Mouse (Mus musculus) midbrain, embryonic 11.5 days (tissue): Measurements from ENCODE around the gene Pax5. TPM values are rescaled to one million over a fixed set of nuclear protein-coding genes. Genes with fewer than 3 reads are reported as not detected.

Experiments used
- ATAC-seq: fragments of 200-750 bp; cut with Nextera tagmentation; 2 replicates; pipeline ENCODE4 v1.8.0; 2017; ENCODE audit warnings: moderate TSS enrichment, moderate library complexity; ENCODE audit not compliant: low FRiP score
- DNase-seq: peaks from one replicate; pipeline ENCODE4 v3.0.0; 2015; ENCODE audit warnings: low spot score; ENCODE audit errors: missing footprints
- H3K27ac ChIP-seq: fragments of 300-500 bp; sonication (generic); 2 replicates; pipeline ENCODE4 v1.5.1; 2014; ENCODE audit warnings: low read depth, low read length
- H3K27me3 ChIP-seq: fragments of 300-500 bp; sonication (generic); 2 replicates; pipeline ENCODE4 v1.6.1; 2014; ENCODE audit warnings: mild to moderate bottlenecking, low read length, moderate library complexity, mixed read lengths; ENCODE audit not compliant: control insufficient read depth, insufficient read depth
- H3K36me3 ChIP-seq: fragments of 300-500 bp; sonication (generic); 2 replicates; pipeline ENCODE4 v1.6.1; 2014; ENCODE audit warnings: mild to moderate bottlenecking, low read length, moderate library complexity, mixed read lengths; ENCODE audit not compliant: control insufficient read depth, insufficient read depth
- H3K4me1 ChIP-seq: fragments of 300-500 bp; sonication (generic); 2 replicates; pipeline ENCODE4 v1.6.1; 2014; ENCODE audit warnings: low read length; ENCODE audit not compliant: control insufficient read depth, insufficient read depth
- H3K4me2 ChIP-seq: fragments of 300-500 bp; sonication (generic); 2 replicates; pipeline ENCODE4 v1.6.1; 2014; ENCODE audit warnings: mild to moderate bottlenecking, moderate library complexity
- H3K4me3 ChIP-seq: fragments of 300-500 bp; sonication (generic); 2 replicates; pipeline ENCODE4 v1.5.1; 2014; ENCODE audit warnings: low read depth, low read length
- H3K9ac ChIP-seq: fragments of 300-500 bp; sonication (generic); 2 replicates; pipeline ENCODE4 v1.6.1; 2014; ENCODE audit warnings: low read length
- H3K9me3 ChIP-seq: fragments of 300-500 bp; sonication (generic); 2 replicates; pipeline ENCODE4 v1.6.1; 2016; ENCODE audit warnings: low read length; ENCODE audit not compliant: control insufficient read depth
- WGBS: fragments of 180-500 bp; shearing (Covaris S2); extraction: QIAGEN DNeasy Blood & Tissue Kit; methylation state at CpG from one replicate; pipeline ENCODE4 v1.1.7; 2014; 5-methylcytosine and 5-hydroxymethylcytosine counted together
- polyA plus RNA-seq: library from polyadenylated mRNA; unstranded; fragments of >200 nt; fragmentation: Nextera tagmentation; extraction: Ambion mirVana; gene quantifications from 2 replicates; pipeline ENCODE4 v1.2.1, GENCODE M21; 2014

The Pax5 gene
- polyA plus RNA-seq, 1 experiment from 2014 or later = 4.1 TPM

- Histone ChIP-seq H3K27me3 (peaks cover 4% of the 10 kb centered on the region; the same call in 1 of the 2 replicates), H3K27ac (no peak overlapping the region), H3K9ac (no peak overlapping the region), H3K4me2 (no peak overlapping the region), H3K4me1 (peaks cover 5% of the 10 kb centered on the region; the same call in 1 of the 2 replicates), H3K36me3 (no peaks in the 10 kb centered on the region; the same call in 1 of the 2 replicates), H3K4me3 (no peak overlapping the region), H3K9me3 (no peaks in the 10 kb centered on the region; the same call in 1 of the 2 replicates)
- DNase-seq (no peak), ATAC-seq (0 out of 2 replicates have a peak, but pooled peaks have one; percentile 22)
- 15% methylated on average over 9 of the region's 9 CpGs for WGBS
Measured at GRCm38 (mm10) chr4:44673726-44674125, 36.6 kb downstream of the Pax5 start.

DNA sequence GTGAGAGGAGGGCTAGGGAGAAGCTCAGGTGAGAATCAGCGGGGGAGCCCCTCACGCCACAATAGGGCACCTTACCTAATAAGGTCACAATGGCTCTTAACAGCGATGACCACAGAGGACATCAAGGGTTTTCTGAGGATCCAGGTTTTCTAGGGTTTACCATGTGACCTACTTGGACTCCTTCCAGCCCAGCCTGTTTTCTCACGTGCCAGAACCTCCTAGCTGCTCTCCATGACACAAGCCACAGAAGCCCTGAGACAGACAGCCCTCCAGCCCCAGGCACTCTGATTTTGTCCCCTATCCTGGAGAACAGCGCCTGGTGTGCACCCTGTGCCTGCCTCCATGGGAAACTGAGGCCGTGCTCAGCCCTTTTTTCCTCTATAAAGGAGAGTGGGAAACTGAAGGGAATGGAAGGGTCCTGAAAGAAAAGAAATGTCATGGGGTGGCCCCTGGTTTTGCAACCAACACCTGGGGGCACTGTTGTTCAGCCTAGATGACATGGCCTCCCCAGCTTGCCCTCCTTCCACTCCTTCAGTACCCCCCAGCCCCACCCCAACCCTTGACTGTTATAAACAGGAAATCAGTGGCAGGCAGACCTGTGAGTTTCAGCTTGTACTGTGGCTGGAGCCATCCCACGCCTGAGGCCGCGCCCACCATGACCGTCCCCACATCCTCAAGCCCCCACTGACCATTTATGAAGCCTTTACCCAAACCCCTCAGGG lies 37.9 kb downstream of the Pax5 start:
- Histone ChIP-seq H3K4me1 (peaks cover 5% of the 10 kb centered on the region; the same call in 1 of the 2 replicates), H3K4me2 (no peak overlapping the region), H3K36me3 (no peaks in the 10 kb centered on the region; the same call in 1 of the 2 replicates), H3K9ac (no peak overlapping the region), H3K27me3 (peaks cover 4% of the 10 kb centered on the region; the same call in 1 of the 2 replicates), H3K9me3 (no peaks in the 10 kb centered on the region; the same call in 1 of the 2 replicates), H3K4me3 (no peak overlapping the region), H3K27ac (no peak overlapping the region)
- ATAC-seq (no peak), DNase-seq (no peak)
- 68% methylated on average over 10 of the region's 10 CpGs for WGBS

GRCm38 (mm10) chr4:44671486-44671885 lies 38.8 kb downstream of the Pax5 start:
- no peak for DNase-seq
- Histone ChIP-seq H3K36me3 (no peaks in the 10 kb centered on the region; the same call in 1 of the 2 replicates), H3K27me3 (peaks cover 7% of the 10 kb centered on the region), H3K4me2 (no peak overlapping the region), H3K4me1 (peaks cover 5% of the 10 kb centered on the region; the same call in 1 of the 2 replicates), H3K9me3 (no peaks in the 10 kb centered on the region; the same call in 1 of the 2 replicates), H3K27ac (no peak overlapping the region), H3K9ac (no peak overlapping the region), H3K4me3 (no peak overlapping the region)
- no peak for ATAC-seq
- WGBS = 88% methylated on average over 3 of the region's 3 CpGs

DNA sequence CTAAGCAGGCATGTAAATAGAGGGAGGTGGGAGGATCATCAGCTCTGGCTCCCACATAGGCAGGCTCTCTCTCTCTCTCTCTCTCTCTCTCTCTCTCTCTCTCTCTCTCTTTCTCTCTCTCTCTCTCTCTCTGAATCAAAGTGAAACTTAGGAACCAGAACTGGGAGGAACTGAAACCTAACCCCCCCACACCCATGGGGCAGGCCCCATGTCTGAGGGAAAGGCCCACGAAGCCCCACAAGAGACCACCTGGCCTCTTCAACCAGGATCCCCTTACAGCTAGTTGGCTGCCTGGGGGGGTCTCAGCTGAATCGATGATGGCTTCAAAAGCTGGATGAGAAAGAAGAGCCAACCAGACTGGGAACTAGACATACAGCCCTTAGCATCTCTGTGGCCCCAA lies 39.3 kb downstream of the Pax5 start:
- DNase-seq (no peak), ATAC-seq (no peak)
- no peak overlapping the region for H3K27ac ChIP-seq
- H3K4me1 ChIP-seq = peaks cover 5% of the 10 kb centered on the region; the same call in 1 of the 2 replicates
- no peak overlapping the region for H3K9ac ChIP-seq
- H3K4me2 ChIP-seq = no peak overlapping the region
- no peaks in the 10 kb centered on the region; the same call in 1 of the 2 replicates for H3K9me3 ChIP-seq
- WGBS = 89% methylated on average over 2 of the region's 2 CpGs
- no peaks in the 10 kb centered on the region; the same call in 1 of the 2 replicates for H3K36me3 ChIP-seq
- peaks cover 10% of the 10 kb centered on the region for H3K27me3 ChIP-seq
- no peak overlapping the region for H3K4me3 ChIP-seq

DNA sequence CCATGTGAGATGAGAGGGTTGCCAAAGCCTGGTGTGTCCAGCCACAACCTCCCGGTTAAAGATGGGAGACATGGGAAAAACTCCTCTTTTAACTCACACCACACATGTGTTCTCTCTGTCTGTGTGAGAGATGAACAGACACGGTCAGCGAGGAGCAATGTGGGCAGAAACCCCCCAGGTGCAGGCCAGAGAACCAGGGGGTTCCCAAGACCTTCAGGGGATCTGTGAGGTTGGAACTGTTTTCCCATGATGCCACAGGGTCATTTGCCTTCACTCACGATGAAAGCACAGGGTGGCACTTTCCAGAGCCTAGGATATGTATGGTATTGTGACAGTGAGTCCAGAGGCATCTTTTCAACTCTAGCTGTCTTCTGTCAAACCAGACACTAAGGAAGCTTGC lies 39.9 kb downstream of the Pax5 start:
- WGBS = 89% methylated on average over 4 of the region's 4 CpGs
- no peak for ATAC-seq
- H3K27me3 ChIP-seq = peaks cover 16% of the 10 kb centered on the region

DNA sequence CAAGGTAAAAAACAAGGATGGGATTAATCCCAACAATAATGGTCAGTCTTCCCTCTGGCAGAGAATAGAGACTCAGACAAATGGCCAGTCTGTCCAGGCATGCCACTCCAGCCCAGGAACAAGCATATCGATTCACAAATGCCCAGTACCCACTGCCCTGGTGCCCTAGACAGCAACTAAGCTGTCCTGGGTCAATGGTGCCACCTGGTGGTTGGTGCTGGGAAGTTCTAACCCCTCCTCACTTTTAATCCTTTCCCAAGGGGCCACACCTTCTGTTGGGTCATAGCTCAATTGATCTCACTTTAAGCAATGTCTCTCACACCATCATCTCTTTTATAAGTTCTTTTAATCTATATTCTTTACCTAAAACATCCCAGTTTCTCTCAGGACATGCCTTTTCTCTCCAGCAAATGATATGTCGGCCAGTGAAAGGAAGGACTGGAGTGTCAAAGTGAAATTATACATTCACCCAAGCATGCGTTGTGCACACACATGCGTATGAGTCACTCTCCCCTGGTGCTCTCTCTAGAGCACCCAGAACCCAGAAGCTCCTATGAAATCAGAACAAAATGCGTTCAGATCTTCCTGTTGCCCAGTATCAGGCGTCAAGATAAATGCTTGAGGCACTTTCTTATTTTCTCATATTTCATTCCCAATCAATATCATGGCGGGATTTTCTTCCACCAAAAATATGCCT lies 40.7 kb downstream of the Pax5 start:
- Histone ChIP-seq H3K36me3 (no peaks in the 10 kb centered on the region; the same call in 1 of the 2 replicates), H3K27ac (no peak overlapping the region), H3K27me3 (peaks cover 24% of the 10 kb centered on the region), H3K9ac (no peak overlapping the region), H3K4me1 (peaks cover 5% of the 10 kb centered on the region; the same call in 1 of the 2 replicates), H3K4me3 (no peak overlapping the region), H3K4me2 (no peak overlapping the region), H3K9me3 (no peaks in the 10 kb centered on the region; the same call in 1 of the 2 replicates)
- 92% methylated on average over 7 of the region's 7 CpGs for WGBS
- no peak for ATAC-seq
- DNase-seq = peak; percentile 89

More for the DNA sequence above, 39.9 kb downstream of the Pax5 start:
- peaks cover 5% of the 10 kb centered on the region; the same call in 1 of the 2 replicates for H3K4me1 ChIP-seq
- H3K4me2 ChIP-seq = no peak overlapping the region
- no peak for DNase-seq
- no peaks in the 10 kb centered on the region; the same call in 1 of the 2 replicates for H3K9me3 ChIP-seq
- no peaks in the 10 kb centered on the region; the same call in 1 of the 2 replicates for H3K36me3 ChIP-seq
- H3K4me3 ChIP-seq = no peak overlapping the region
- no peak overlapping the region for H3K9ac ChIP-seq
- no peak overlapping the region for H3K27ac ChIP-seq

DNA sequence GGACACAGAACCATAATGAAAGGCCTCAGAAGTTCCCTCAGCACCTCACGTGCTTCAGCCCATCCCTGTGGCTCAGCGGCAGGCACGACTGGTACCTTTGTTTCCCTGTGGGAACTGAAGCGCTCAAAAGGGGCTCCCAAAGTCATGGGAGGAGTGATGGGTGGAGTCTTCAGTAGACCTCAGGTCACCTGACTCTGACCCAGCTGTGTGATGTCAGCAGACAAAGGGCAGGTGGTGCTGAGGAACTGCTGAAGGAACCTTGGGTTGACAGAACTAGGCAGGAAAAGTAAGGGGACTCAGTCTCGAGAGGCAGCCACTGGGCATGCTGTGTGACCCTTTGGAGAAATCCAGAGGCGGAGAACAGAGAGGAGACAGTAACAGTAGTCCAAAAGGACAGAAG lies 41.7 kb downstream of the Pax5 start:
- DNase-seq = no peak
- Histone ChIP-seq H3K27me3 (peaks cover 26% of the 10 kb centered on the region), H3K9me3 (no peaks in the 10 kb centered on the region; the same call in 1 of the 2 replicates), H3K9ac (no peak overlapping the region), H3K4me2 (no peak overlapping the region), H3K36me3 (no peaks in the 10 kb centered on the region; the same call in 1 of the 2 replicates), H3K4me3 (no peak overlapping the region), H3K4me1 (peaks cover 7% of the 10 kb centered on the region; the same call in 1 of the 2 replicates), H3K27ac (no peak overlapping the region)
- WGBS = 67% methylated on average over 6 of the region's 6 CpGs
- ATAC-seq = no peak

GRCm38 (mm10) chr4:44668172-44668571 lies 42.1 kb downstream of the Pax5 start:
- Histone ChIP-seq H3K4me1 (peaks cover 9% of the 10 kb centered on the region; the same call in 1 of the 2 replicates), H3K4me3 (no peak overlapping the region), H3K36me3 (no peaks in the 10 kb centered on the region; the same call in 1 of the 2 replicates), H3K27me3 (peaks cover 28% of the 10 kb centered on the region), H3K9ac (no peak overlapping the region), H3K27ac (no peak overlapping the region), H3K9me3 (no peaks in the 10 kb centered on the region; the same call in 1 of the 2 replicates), H3K4me2 (no peak overlapping the region)
- DNase-seq (no peak), ATAC-seq (no peak)
- 60% methylated on average over 3 of the region's 3 CpGs for WGBS
